Mouse (Mus musculus) E14TG2a.4 (cell line): ENCODE data around the gene Mpp4.

Experiments
- CTCF ChIP-seq: conservative IDR thresholded peaks from 2 replicates; pipeline ENCODE4 v1.5.1; 2014; ENCODE audit warnings: low read length
- NANOG ChIP-seq: IDR thresholded peaks from 2 replicates; pipeline ENCODE4 v1.6.1; 2014; ENCODE audit warnings: borderline replicate concordance, low read length, mixed read lengths
- POU5F1 ChIP-seq: IDR thresholded peaks from 2 replicates; pipeline ENCODE4 v1.6.1; 2014; ENCODE audit warnings: low read length, borderline replicate concordance

GRCm38 (mm10) chr1:59182373-59182772 lies 19.2 kb upstream of the Mpp4 start:
- TF ChIP-seq CTCF (no peak), NANOG (no peak), POU5F1 (no peak)
